8 mouse cellular contexts compared by ENCODE assay signal in genomic region chr7:132712044-132712708, GRCm38 (mm10).
DNase-seq lines count a peak whose midpoint lies in the region; ATAC-seq lines count a peak whose summit lies in the region.

No protein-coding gene starts in this region.

- DNase-seq in embryo, embryonic 10 days (ENCODE audit: low spot score) = peak; percentile 65
- DNase-seq in embryo, embryonic 9.5 days (ENCODE audit: extremely low spot score) = no peak
- peak; percentile 20 for DNase-seq in R1 (ENCODE audit: low read depth, low spot score)
- peak; percentile 67 for DNase-seq in lung, postnatal 14 days
- no peak for DNase-seq in spleen, adult 12 weeks (ENCODE audit: low spot score)
- DNase-seq in right cerebral cortex, postnatal 10 days (ENCODE audit: low spot score in 2 of 2) = no peak

- H3K36me3 ChIP-seq in hindbrain, embryonic 15.5 days = no peaks in the 10 kb centered on the region

- H3K4me3 ChIP-seq in hindbrain, embryonic 15.5 days = no peak overlapping the region

- 0 out of 2 replicates have a peak overlapping the region, but pooled peaks have one; percentile 23 for H3K27ac ChIP-seq in hindbrain, embryonic 15.5 days (replicated peaks)

- H3K4me1 ChIP-seq in hindbrain, embryonic 15.5 days (replicated peaks) = peaks cover 33% of the 10 kb centered on the region

- no peaks in the 10 kb centered on the region for H3K27me3 ChIP-seq in hindbrain, embryonic 15.5 days

- no peaks in the 10 kb centered on the region for H3K9me3 ChIP-seq in hindbrain, embryonic 15.5 days

- no peak overlapping the region for H3K9ac ChIP-seq in hindbrain, embryonic 15.5 days

- 33% methylated on average over 16 of the region's 16 CpGs for WGBS in hindbrain, embryonic 15.5 days

- H3K4me2 ChIP-seq in hindbrain, embryonic 15.5 days = no peak overlapping the region

- peak; percentile 65 for ATAC-seq in hindbrain, embryonic 15.5 days (ENCODE audit: low FRiP score, low read depth)
- no peak for ATAC-seq in megakaryocyte progenitor cell, adult 5-6 weeks (replicated peaks; ENCODE audit: poor library complexity)

Comparison
In these comparisons a context has a peak if more than half of its experiments do, and no peak if none do; other contexts are left out.
1. DNase-seq: peak in embryo, embryonic 10 days (single experiment), R1 (single experiment) and lung, postnatal 14 days (single experiment); none in embryo, embryonic 9.5 days (single experiment), spleen, adult 12 weeks (single experiment) and right cerebral cortex, postnatal 10 days (0 of 2).